Mouse (Mus musculus) CD8-positive naive resting alpha-beta T cell, adult 2 months (primary cell): Measurements from ENCODE around the gene Prdm9.

Experiments used
- DNase-seq, 2 experiments: peaks; one replicate each; pipeline ENCODE4 v3.0.0; 2022; ENCODE audit warnings: low read depth in 2 of 2, low spot score in 2 of 2

Prdm9 gene

DNA sequence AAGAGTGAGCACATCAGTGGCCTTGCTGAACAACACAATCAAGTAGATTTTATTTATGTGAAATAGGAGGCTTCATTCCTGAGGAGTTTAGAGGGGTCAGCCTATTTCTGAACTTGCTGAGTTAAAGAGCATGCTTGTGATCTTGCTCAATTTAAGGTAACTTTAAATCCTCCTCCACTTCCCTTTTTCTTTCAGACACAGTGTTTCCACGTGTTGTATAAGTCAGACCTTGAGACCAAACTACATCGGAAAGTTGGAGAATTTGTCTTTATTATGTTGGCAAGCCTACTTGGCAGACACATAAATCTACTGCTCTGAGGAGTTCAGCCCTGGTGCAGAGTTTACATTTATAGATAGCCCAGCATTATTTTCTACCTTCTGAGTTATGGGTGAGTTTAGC is 35.3 kb downstream of the Prdm9 start:
- DNase-seq = no peak

DNA sequence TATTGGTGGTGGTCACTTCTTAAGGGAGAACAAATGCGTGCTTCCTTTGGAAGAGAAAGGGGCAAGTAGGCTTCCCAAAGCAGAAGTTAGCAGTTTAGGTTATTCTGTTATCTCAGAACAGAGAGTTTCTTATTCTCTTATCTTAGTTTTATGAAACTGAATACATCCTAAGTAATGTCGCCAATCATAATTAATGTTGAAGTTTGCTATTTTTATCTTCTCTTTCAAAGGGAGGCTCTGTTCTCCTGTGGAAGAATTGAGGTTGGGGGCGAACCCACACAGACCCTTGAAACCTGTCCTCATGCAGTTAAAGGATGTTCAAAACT is 36.4 kb downstream of the Prdm9 start:
- no peak for DNase-seq

DNA sequence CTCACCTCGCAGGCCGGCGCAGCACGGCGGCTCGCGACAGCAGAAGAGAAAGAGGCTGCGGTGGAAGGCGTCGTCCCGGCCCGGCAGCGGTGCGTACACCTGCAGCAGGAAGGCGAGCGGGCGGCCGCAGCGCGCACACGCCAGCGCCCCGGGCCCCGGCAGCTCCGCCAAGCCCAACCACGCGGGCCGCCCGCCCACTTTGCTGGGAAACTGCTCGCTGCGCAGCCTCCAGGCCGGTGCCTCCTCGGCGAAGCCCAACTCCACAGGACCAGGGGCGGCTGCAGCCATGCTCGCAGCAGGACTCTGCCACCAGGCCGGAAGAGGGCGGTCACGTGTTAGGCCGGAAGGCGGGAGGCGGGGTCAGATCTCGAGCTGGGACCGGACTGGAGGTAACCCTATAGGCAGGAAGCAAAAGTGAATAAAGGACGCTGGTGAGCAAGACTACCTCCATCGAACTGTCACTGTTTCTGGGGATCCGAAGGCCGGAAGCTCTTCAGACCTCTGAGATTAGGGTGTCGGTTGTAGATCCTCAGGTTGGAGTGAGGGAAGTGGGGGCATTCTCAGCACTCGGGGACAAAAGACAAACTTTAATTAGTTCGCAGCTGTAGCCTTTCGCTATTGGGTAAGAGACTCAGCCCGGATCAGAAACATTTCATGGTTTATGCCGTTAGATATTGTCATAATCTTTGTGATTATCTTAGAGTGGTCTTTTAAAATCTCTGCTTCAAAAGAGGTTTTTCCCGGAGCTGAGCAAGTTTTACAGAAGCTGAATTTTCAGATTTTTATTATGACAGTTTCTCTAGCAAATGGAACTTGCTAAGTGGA is 37.0 kb downstream of the Prdm9 start, which contains the start of gene Pdcd2:
Pdcd2 (minus strand) TSS at position 316 of the 825 bp plus-strand sequence.
- peak; percentile 89 for DNase-seq

GRCm38 (mm10) chr17:15526304-15526703 is 37.9 kb downstream of the Prdm9 start:
- no peak for DNase-seq

DNA sequence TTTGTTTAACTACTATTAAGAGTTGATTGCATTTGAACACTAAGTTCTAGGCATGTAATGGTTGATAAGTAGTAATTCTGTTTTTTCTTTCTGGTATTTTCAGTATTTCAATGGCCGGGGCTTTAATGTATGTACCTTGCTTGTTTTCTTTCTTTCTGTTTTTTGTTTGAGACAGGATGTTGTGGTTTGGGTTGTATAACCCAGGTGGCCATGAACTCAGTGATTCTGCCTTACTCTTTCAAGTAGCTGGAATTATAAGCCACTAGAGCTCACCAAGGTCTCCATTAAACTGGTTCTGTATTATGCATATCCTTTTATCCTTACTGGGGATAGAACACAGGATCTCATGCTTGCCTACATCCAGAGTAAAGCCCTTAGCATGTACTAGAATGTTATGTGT is 45.4 kb downstream of the Prdm9 start:
- no peak for DNase-seq

- no peak for DNase-seq
Observed at GRCm38 (mm10) chr17:15518186-15518585, 46.0 kb downstream of the Prdm9 start.

GRCm38 (mm10) chr17:15517776-15518175 is 46.4 kb downstream of the Prdm9 start:
- DNase-seq = no peak

- DNase-seq = no peak
Observed at GRCm38 (mm10) chr17:15510694-15511093, 53.5 kb downstream of the Prdm9 start.

- peak; percentile 93 to 95 for DNase-seq
Observed at GRCm38 (mm10) chr17:15499656-15500394, 64.3 kb downstream of the Prdm9 start, which contains the start of the genes Psmb1 and Tbp. Psmb1 (minus strand) TSS chr17:15499751. Tbp (plus strand) TSS chr17:15499888.

DNA sequence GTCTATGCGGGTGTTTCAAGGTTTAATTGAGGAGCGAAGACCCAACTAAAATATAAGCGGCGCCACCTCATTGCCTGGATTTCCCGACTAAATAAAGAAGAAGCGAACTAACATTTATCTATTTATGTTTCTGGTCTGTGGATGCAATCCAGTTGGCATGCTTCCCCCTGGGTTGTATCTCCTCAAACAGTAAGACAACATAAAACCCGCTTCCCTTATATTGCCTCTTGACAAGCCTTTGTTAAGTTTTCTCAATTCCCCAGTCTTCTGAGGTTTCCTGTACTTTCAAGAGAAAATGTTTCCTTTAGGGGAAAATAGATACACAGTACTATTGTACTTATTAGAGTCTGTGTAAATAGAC is 65.4 kb downstream of the Prdm9 start:
- no peak for DNase-seq

DNA sequence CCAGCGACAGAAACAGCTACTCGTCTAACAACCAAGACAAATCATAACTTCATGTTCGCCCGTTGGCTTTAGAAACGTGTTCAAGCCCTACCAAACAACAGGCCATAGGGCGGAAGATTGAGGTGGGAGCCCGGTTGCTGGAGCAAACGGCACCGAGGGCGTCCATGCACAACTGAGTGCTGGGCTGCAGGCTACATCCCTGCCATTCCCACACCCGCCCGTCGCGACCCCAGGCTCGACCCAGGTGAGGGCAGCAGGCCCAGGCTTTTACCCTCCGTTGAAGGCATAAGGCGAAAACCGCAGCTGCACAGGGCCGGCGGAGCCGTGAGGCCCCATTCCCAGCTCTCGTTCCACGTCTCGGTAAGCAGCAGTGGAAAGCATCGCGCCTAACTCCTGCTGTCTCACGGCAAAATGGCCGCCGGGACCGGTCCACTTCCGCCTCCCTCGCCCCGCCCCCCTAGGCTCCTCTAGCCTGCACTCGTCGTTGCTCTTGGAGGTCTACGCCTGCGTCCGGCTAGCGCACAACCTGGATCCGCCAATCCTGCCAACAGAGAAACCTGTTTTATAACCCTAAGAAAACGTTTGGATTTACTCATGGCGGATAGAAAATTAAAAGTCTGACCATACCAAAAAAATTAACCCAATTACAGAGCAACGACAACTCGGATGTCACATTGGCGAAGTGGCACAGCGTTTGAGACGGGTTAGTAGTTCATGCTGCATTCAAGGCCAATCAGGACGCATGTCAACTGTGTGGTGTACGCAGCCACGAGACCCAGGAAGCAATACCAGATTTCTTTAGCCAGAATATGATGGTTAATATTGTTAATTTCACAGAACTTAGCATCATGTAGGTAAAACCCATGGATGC is 66.0 kb downstream of the Prdm9 start:
- peak; percentile 85 to 90 for DNase-seq
